Mouse (Mus musculus): Measurements from ENCODE around the gene Srr. TPM values are rescaled to one million over a fixed set of nuclear protein-coding genes. Genes with fewer than 3 reads are reported as not detected.

Gene Srr
- polyA plus RNA-seq, 1 experiment from 2014 or later, result 16.8 TPM

Small RNAs within 50 kb of the gene (microRNA-seq; reads per million reads assigned to microRNA genes)
- gene Mir6926, result not detected

Other genes with a start within 250 kb of the Srr start
- 44.7 and 53.9 TPM in 2 replicates for gene Pafah1b1, start 201.3 kb downstream of the Srr start, polyA plus RNA-seq (2015; fragmentation: Nextera tagmentation; extraction: Ambion mirVana)
- 43.9 and 45.3 TPM in 2 replicates for gene Mettl16, start 155.1 kb downstream of the Srr start, polyA plus RNA-seq (2015; fragmentation: Nextera tagmentation; extraction: Ambion mirVana)
- gene Mnt, start 95.0 kb downstream of the Srr start, polyA plus RNA-seq (2015; fragmentation: Nextera tagmentation; extraction: Ambion mirVana), result 3.9 and 4.5 TPM in 2 replicates
- gene Sgsm2, start 28.9 kb downstream of the Srr start, polyA plus RNA-seq (2015; fragmentation: Nextera tagmentation; extraction: Ambion mirVana), result 6.2 and 6.9 TPM in 2 replicates
- gene Tsr1, start 27.9 kb downstream of the Srr start, polyA plus RNA-seq (2015; fragmentation: Nextera tagmentation; extraction: Ambion mirVana), result 43.3 and 48.3 TPM in 2 replicates
- gene Smg6, start 125 bp downstream of the Srr start, polyA plus RNA-seq (2015; fragmentation: Nextera tagmentation; extraction: Ambion mirVana), result 14.4 and 16.3 TPM in 2 replicates
- gene Hic1, start 243.6 kb upstream of the Srr start, polyA plus RNA-seq (2015; fragmentation: Nextera tagmentation; extraction: Ambion mirVana), result 25.3 and 28.0 TPM in 2 replicates

Data from stomach, embryonic 15.5 days (tissue).